Mouse (Mus musculus): Measurements from ENCODE around the gene Stk25.

GRCm38 (mm10) chr1:93693943-93694342, 35.5 kb upstream of the Stk25 start:
- TF ChIP-seq GATA1 (IDR thresholded peaks at IDR 0.05; ENCODE audit: low read length) (no peak), TAL1 (IDR thresholded peaks at IDR 0.05; ENCODE audit: low read length) (no peak)
